Comparison of ENCODE assay signal across 9 mouse cellular contexts in the genomic region with DNA sequence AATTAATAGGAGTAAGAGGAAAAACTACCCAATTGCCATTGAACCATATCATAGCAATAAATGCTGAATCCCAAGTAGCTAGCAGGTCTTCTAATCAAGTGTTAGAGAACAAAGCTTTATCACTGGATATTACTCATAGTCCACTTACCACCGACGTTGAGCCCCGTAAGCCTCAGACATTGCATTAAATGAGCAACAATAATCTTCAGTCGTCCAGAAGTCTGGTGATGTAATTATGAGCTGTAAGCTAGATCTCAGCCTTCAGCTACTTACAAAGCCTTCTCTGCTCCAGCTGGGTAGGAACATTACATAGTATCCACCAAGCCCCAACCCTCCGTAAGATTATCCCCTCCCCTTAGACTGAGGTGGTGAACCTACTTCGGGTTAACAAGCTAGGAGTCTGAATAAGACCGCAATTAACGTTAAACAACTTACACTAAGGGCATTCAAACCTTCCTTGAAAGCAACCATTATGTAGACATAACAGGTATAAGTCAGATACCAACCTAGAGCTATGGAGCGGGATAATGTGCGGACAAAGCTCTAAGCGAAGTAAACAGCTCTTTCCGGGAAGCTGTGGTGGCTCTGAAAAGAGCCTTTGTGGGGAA. TPM values are rescaled to one million over a fixed set of nuclear protein-coding genes. Genes with fewer than 3 reads are reported as not detected.
DNase-seq lines count a peak whose midpoint lies in the region; ATAC-seq and TF ChIP-seq lines count a peak whose summit lies in the region.
"Had no signal": no experiment of that assay in that cellular context is flagged by ENCODE, and none has a peak within 500 bp of the region (broad histone marks: within the 10 kb centered on the region; RNA-seq: fewer than 3 reads in every experiment).

No protein-coding gene starts in this region.

- peak overlapping the region; percentile 44; the same call in 1 of the 2 replicates for H3K4me2 ChIP-seq in lung, postnatal 0 days (replicated peaks; ENCODE audit: low read depth, low read length)

- no peak overlapping the region for H3K4me3 ChIP-seq in lung, postnatal 0 days (ENCODE audit: low read depth, low read length)

- no peaks in the 10 kb centered on the region for H3K27me3 ChIP-seq in lung, postnatal 0 days (replicated peaks; ENCODE audit: insufficient read depth, low read length)

- H3K9me3 ChIP-seq in lung, postnatal 0 days (ENCODE audit: low read length) = no peaks in the 10 kb centered on the region

- H3K36me3 ChIP-seq in lung, postnatal 0 days (ENCODE audit: insufficient read depth, low read length) = no peaks in the 10 kb centered on the region

- ATAC-seq in lung, postnatal 0 days = no peak

- TF ChIP-seq EP300 in lung, postnatal 0 days (IDR thresholded peaks at IDR 0.05) = no peak

- no peak overlapping the region for H3K27ac ChIP-seq in lung, postnatal 0 days (ENCODE audit: low read length)

- H3K4me1 ChIP-seq in lung, postnatal 0 days (ENCODE audit: insufficient read depth, low read depth, low read length) = peaks cover 6% of the 10 kb centered on the region; the same call in 1 of the 2 replicates

- no peak for DNase-seq in lung, postnatal 0 days (ENCODE audit: low spot score)
- DNase-seq in lung, postnatal 25 days (ENCODE audit: low spot score) = no peak
- DNase-seq in c-Kit-positive CD71-positive TER-119-negative erythroid progenitor cells, embryonic 14.5 days (ENCODE audit: low read depth) = peak; percentile 80
- peak; percentile 70 for DNase-seq in induced T-regulatory cell, adult 2 months (ENCODE audit: low read depth)
- DNase-seq in naive thymus-derived CD4-positive, alpha-beta T cell, adult 2 months (ENCODE audit: low read depth) = peak; percentile 51
- DNase-seq in left cerebral cortex, adult 8-10 months (ENCODE audit: low spot score in 2 of 2) = no peak
- DNase-seq in kidney, adult 18-20 months = no peak
- no peak for DNase-seq in layer of hippocampus, adult 8-10 months (ENCODE audit: low spot score in 2 of 2)

- TF ChIP-seq CTCF in lung, postnatal 0 days (IDR thresholded peaks at IDR 0.05) = no peak

- H3K9ac ChIP-seq in lung, postnatal 0 days (replicated peaks; ENCODE audit: low read depth) = no peak overlapping the region

- 3% methylated on average over 12 of the region's 12 CpGs for WGBS in lung, postnatal 0 days

RNA-seq across cellular contexts. Expression of a gene that starts 0.9 kb away (rescaled TPM):
- 1.8 and 2.2 TPM in 2 replicates for polyA plus RNA-seq in lung, postnatal 0 days (2015; fragmentation: Nextera tagmentation; extraction: Ambion mirVana)
- 1 to 10 TPM; 1.1 to 4.8 (median 4.3) TPM for total RNA-seq in left cerebral cortex, adult 8-10 months (2022)
- total RNA-seq in layer of hippocampus, adult 8-10 months (2022) = 1 to 10 TPM; 6.1 to 7.7 (median 6.7) TPM

RNA-seq across cellular contexts. Expression of a gene that starts 2.1 kb away (rescaled TPM):
- 168 and 196 TPM in 2 replicates for polyA plus RNA-seq in lung, postnatal 0 days (2015; fragmentation: Nextera tagmentation; extraction: Ambion mirVana)
- 100 to 1,000 TPM; 190 to 245 (median 229) TPM for total RNA-seq in left cerebral cortex, adult 8-10 months (2022)
- 100 to 1,000 TPM; 165 to 230 (median 195) TPM for total RNA-seq in layer of hippocampus, adult 8-10 months (2022)

RNA-seq across cellular contexts. Expression of a gene that starts 7.3 kb away (rescaled TPM):
- 56.2 and 60.0 TPM in 2 replicates for polyA plus RNA-seq in lung, postnatal 0 days (2015; fragmentation: Nextera tagmentation; extraction: Ambion mirVana)
- 10 to 100 TPM in 2 of 4 experiments, 1 to 10 TPM in 2; 5.2 to 28.7 (median 10.2) TPM for total RNA-seq in left cerebral cortex, adult 8-10 months (2022)
- total RNA-seq in layer of hippocampus, adult 8-10 months (2022) = 1 to 10 TPM in 3 of 4 experiments, not detected in 1; 3.4 to 9.9 (median 4.4) TPM

RNA-seq across cellular contexts. Expression of a gene that starts 8.5 kb away (rescaled TPM):
- 0.77 TPM in 1 of 2 replicates, not detected in the other for polyA plus RNA-seq in lung, postnatal 0 days (2015; fragmentation: Nextera tagmentation; extraction: Ambion mirVana)
- total RNA-seq in left cerebral cortex, adult 8-10 months (2022) = not detected
- total RNA-seq in layer of hippocampus, adult 8-10 months (2022) = not detected
- total RNA-seq: hematopoietic stem cell, adult 5-6 weeks had no signal

RNA-seq across cellular contexts. Expression of a gene that starts 17.1 kb away (rescaled TPM):
- polyA plus RNA-seq in lung, postnatal 0 days (2015; fragmentation: Nextera tagmentation; extraction: Ambion mirVana) = 2.3 and 4.0 TPM in 2 replicates
- 1 to 10 TPM; 4.9 to 7.1 (median 5.4) TPM for total RNA-seq in left cerebral cortex, adult 8-10 months (2022)
- total RNA-seq in layer of hippocampus, adult 8-10 months (2022) = 1 to 10 TPM; 6.3 to 8.1 (median 7.5) TPM

Comparison
In these comparisons a context has a peak if more than half of its experiments do, and no peak if none do; other contexts are left out.
1. DNase-seq: peak in c-Kit-positive CD71-positive TER-119-negative erythroid progenitor cells, embryonic 14.5 days (single experiment), induced T-regulatory cell, adult 2 months (single experiment) and naive thymus-derived CD4-positive, alpha-beta T cell, adult 2 months (single experiment); none in lung, postnatal 0 days (single experiment), lung, postnatal 25 days (single experiment), left cerebral cortex, adult 8-10 months (0 of 2), kidney, adult 18-20 months (single experiment) and layer of hippocampus, adult 8-10 months (0 of 2).